Mouse (Mus musculus) MEL (cell line): Measurements from ENCODE around the gene Adamts2.

ENCODE experiments used
- CTCF ChIP-seq, 3 experiments: IDR thresholded peaks in 2 of 3; conservative IDR thresholded peaks in 1 of 3; 2 replicates each; pipeline ENCODE4 v1.5.1; 2011 to 2012; ENCODE audit warnings: low read length in 3 of 3, low read depth in 2 of 3, mild to moderate bottlenecking in 2 of 3, improper control_type of control experiment in 1 of 3, inconsistent platforms in 1 of 3, mixed read lengths in 1 of 3, moderate library complexity in 1 of 3; ENCODE audit not compliant: control insufficient read depth in 1 of 3, insufficient read depth in 1 of 3, poor library complexity in 1 of 3, severe bottlenecking in 1 of 3
- GABPA ChIP-seq: IDR thresholded peaks from 2 replicates; pipeline ENCODE4 v1.6.1; 2012; ENCODE audit warnings: low read depth, mild to moderate bottlenecking, inconsistent platforms, low read length, improper control_type of control experiment, moderate library complexity
- POLR2A ChIP-seq, 2 experiments: IDR thresholded peaks; 2 replicates each; pipeline ENCODE4 v1.6.1; 2011 to 2012; ENCODE audit warnings: low read length in 2 of 2, mild to moderate bottlenecking in 2 of 2, control low read depth in 1 of 2, improper control_type of control experiment in 1 of 2, low read depth in 1 of 2, moderate library complexity in 1 of 2; ENCODE audit not compliant: control insufficient read depth in 1 of 2, insufficient read depth in 1 of 2, poor library complexity in 1 of 2
- POLR2AphosphoS2 ChIP-seq: IDR thresholded peaks from 2 replicates; pipeline ENCODE4 v1.6.1; 2011; ENCODE audit warnings: low read length, improper control_type of control experiment

- TF ChIP-seq CTCF (IDR thresholded peaks at IDR 0.05 in 2 of 3, conservative IDR thresholded peaks at IDR 0.05 in 1 of 3; ENCODE audit: control insufficient read depth in 1 of 3, insufficient read depth in 1 of 3, low read depth in 2 of 3, low read length in 3 of 3, poor library complexity in 1 of 3, severe bottlenecking in 1 of 3) (no peak), POLR2AphosphoS2 (no peak), GABPA (no peak), POLR2A (IDR thresholded peaks at IDR 0.05; ENCODE audit: control insufficient read depth in 1 of 2, insufficient read depth in 1 of 2, low read depth in 1 of 2, low read length in 2 of 2, poor library complexity in 1 of 2) (no peak)
Observed at GRCm38 (mm10) chr11:50734129-50734528, 132.2 kb downstream of the Adamts2 start.
